Mouse (Mus musculus) heart, postnatal 14 days (tissue): ENCODE data around the gene Gm14440. TPM values are rescaled to one million over a fixed set of nuclear protein-coding genes. Genes with fewer than 3 reads are reported as not detected.
"Not testable (repeated sequence)": the region's sequence is repeated elsewhere in the genome, so short reads cannot be mapped to it uniquely, and the experiment has no call there.

Experiments
- DNase-seq, 2 experiments: peaks; one replicate each; pipeline ENCODE4 v3.0.0; 2021 to 2022
- intact Hi-C: fragments of 180-260 bp; cut with DNase I; formaldehyde crosslinking; loops from one replicate; pipeline ENCODE4 v1.15.1; 2025
- long read RNA-seq, 2 experiments: library from polyadenylated mRNA; stranded (forward); transcript quantifications; one replicate each; pipeline ENCODE4 v2.0.0; 2021
- total RNA-seq, 2 experiments: library from RNA; stranded (reverse); gene quantifications; 2 replicates each; pipeline ENCODE4 v1.2.3; 2021

Gm14440 gene
- total RNA-seq = 1 to 10 TPM in 1 of 2 experiments, under 1 TPM in 1; 0.32 to 1.0 TPM
- long read RNA-seq, experiment 1, transcript Gm14440-202 (3 exons, 3,382 nt) = major isoform, 6 of 7 reads
- long read RNA-seq, experiment 1, partial matches to known transcripts = 0 of 7 reads
- long read RNA-seq, experiment 1, other reads (novel, unspliced or antisense) = 1 of 7 reads
- long read RNA-seq, experiment 2, partial matches to known transcripts = 0 of 4 reads
- long read RNA-seq, experiment 2, other reads (novel, unspliced or antisense) = 0 of 4 reads

- intact Hi-C loops = not testable (repeated sequence)
Observed at GRCm38 (mm10) chr2:175274825-175275224, at the start of gene Gm14440. Gene Gm14440 (plus strand): TSS chr2:175275125.

More at GRCm38 (mm10) chr2:175274825-175275224, at the start of gene Gm14440:
- DNase-seq = not testable (repeated sequence)

Other genes with a start within 250 kb of the Gm14440 start
- gene Gm14393, start 207.3 kb upstream of the Gm14440 start, total RNA-seq = 1 to 10 TPM in 1 of 2 experiments, under 1 TPM in 1; 0.71 to 1.6 TPM
- gene Gm14399, start 133.1 kb upstream of the Gm14440 start, total RNA-seq = 10 to 100 TPM in 1 of 2 experiments, 1 to 10 TPM in 1; 9.4 to 10.6 TPM
- gene Gm14443, start 99.3 kb upstream of the Gm14440 start, total RNA-seq = under 1 TPM; 0.41 to 0.81 TPM
- gene Gm14391, start 68.2 kb upstream of the Gm14440 start, total RNA-seq = 10 to 100 TPM; 53.7 to 53.9 TPM
- gene Gm4631, start 63.1 kb downstream of the Gm14440 start, total RNA-seq = 10 to 100 TPM; 35.1 to 35.2 TPM
- 10 to 100 TPM; 25.2 to 27.6 TPM for gene Zfp968, start 97.3 kb downstream of the Gm14440 start, total RNA-seq
- 1 to 10 TPM; 1.8 to 2.4 TPM for gene Gm4724, start 160.7 kb downstream of the Gm14440 start, total RNA-seq
- gene Zfp965, start 194.9 kb downstream of the Gm14440 start, total RNA-seq = 1 to 10 TPM; 4.9 TPM